Mouse (Mus musculus): ENCODE measurements around the gene Pomgnt2.

Pomgnt2 gene

DNA sequence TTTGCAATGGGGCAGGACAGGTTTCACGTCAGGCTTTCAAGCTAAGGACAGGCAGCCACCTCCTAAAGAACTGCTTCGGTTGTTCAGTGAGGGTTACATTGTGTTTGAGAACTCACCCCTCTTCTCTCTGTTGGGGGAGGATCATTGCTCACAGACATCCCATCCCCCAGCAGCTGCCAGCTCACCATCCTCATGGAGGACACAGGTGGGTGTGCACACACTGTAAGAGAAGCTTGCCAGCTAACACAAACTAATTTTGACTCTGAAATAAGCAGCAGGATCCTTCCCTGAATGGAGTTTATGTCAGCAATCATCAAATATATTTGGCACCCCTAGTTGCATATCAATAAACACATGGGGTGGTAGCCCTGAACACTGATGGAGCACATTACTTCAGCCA, 15.9 kb upstream of the Pomgnt2 start:
- DNase-seq (ENCODE audit: low spot score): no peak

DNA sequence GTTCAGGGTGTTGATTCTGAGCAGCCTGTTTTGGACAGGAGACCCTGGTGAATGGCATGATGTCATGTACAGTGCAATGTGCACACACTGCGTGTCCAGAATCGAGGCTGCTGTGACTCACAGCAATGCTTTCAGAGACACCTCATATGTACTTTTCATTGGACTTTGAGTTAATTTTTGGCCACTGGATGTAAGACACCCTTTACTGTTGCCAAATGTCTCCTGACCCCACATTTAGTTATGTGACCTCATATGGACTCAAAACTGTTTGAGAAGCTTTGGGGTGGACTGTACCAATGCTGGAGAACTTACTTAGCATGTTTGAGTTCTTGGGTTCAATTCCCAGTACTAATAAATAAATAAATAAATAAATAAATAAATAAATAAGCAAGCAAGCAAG, 13.8 kb upstream of the Pomgnt2 start:
- DNase-seq (ENCODE audit: low spot score): no peak

DNA sequence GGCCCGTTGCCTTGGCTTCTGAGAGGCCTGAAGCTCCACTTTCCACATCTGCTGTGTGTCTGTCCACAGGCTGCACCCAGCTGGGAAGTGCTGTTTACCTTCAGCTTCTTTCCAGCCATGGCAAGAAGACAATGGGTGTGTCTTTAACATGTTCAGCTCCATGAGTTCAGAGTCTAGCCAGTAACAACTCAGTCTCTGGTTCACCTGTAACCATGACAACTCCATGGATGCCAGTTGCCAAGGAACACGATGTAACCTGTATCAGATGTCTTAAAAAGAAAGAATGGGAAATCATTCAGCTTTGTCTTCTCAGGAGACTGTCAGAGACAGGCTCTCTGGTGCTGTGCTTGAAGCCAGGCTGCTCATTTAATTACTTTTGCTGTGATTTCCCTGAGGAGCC, 12.0 kb upstream of the Pomgnt2 start:
- no peak for DNase-seq (ENCODE audit: low spot score)

DNA sequence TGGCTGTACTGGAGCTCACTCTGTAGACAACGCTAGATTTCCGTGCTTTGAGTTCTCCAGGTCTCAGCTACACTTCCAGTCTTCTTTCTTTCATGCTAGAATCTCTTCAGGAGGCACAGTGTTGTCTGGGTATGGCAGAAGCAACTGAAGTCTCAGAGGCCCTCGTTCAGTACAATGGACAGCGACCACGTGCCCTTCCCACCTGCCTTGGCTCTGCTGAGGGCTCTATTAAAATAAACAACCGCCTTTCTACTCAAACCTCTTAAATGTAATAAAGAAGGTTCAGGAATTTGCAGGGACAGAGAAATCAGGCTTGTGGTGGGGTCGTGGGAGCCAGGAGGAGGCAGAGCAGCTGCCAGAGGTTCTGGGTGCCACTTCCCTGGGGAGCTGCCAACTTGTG, 9.7 kb upstream of the Pomgnt2 start:
- DNase-seq (ENCODE audit: low spot score): peak; percentile 40

DNA sequence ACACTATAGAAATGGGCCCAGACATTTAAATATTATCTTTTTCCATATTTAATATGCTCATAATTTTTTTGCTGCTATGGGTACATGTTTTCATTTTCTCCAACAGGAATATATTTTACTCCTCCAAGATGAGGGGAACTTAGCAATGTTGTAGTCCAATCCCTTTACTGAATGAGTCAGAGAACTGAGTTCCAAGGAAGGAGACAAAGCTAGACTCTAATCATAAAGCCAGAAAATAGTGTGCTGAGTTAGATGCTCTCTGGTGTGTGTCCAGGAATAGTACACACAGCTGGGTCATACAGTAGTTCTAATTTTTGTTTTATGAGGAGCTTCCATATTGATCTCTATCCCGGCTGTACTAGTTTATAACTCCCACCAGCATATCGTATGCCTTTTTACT, 9.3 kb upstream of the Pomgnt2 start:
- DNase-seq (ENCODE audit: low spot score): no peak

DNA sequence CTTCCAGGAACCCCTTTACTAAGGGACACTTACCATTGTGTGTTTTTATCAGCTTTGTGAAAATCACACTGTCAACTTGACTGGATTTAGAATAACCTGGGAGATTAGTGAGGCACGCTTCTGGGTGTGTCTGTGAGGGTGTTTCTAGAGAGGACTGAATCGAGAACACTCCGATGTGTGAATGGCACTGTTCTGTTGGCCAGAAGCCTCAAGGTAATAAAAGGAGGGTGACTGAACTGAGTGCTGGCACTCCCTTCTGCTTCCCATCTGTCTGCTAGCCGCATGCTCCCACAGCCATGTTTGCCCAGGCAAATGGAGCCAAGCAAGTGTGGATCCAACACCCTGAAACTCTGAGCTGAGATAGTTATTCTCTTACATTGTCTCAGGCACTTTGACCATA, 1.1 kb upstream of the Pomgnt2 start:
- DNase-seq (ENCODE audit: low spot score): no peak

DNA sequence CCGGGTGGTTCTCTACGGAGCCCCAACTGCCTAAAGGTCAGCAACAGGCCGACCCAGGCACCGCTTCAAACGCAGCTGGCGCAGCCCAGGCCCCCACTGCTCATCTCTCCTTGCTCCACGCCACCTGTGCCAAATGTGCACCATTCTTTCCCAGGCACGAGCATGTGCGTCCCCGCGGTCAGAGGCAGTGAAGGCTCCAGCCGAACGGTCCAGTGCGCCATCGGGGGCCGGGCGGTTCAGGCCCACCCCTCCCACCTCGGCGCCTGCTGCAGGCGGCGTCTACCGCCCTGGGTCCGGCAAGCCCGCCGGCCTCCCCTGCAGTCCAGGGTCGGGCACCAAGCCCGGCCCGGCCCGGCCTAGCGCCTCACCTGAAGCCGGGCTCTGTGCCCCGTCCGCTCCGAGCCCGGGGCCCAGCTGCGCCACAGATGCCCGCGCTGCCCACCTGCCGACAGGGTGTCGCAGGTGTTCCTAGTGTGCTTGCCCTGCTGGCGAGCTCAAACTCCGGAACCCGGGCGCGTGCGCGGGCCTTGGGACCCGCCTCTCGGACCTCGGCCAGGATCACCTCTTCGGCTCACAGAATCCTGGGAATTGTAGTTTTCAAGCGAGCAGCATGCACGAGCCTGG, 1.3 kb downstream of the Pomgnt2 start:
- DNase-seq (ENCODE audit: low spot score): peak; percentile 80

DNA sequence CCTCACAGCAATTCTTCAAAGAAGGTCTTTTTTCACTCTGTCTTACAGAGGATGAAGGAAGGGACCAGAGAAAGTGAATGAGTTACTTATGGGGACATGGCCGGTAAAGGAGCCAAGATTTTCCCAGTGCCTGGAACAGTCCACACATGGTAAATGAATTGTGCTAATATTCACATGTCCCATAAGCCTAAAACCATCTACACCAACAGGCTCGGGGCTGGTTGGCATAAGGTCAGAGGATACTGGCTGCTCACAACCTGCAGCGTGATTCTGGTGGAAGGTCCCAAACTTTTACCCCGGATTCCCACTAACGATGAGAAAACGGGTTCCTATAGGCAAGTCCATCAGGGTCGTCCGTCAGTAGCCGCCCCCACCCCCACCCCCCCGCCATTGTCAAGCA, 1.8 kb downstream of the Pomgnt2 start:
- DNase-seq (ENCODE audit: low spot score): no peak

DNA sequence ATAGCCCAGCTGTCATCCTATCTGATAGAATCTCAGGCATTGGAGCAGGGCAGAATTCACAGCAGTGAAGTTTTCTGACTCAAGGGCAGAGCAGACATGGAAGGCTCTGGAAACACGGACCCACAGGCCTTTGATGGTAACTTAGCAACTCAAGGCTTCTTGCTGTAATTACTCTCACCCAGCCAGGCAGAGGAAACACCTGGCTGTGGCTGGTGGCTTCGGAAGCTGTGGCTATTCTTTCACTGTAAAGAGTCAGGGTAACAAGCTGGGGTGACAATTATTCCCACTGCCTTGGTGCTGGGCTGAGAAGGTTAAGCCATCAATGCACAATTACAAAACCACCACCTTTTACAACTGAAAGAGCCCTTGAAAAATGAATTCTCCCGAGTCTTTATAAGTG, 3.9 kb downstream of the Pomgnt2 start:
- DNase-seq (ENCODE audit: low spot score): no peak

DNA sequence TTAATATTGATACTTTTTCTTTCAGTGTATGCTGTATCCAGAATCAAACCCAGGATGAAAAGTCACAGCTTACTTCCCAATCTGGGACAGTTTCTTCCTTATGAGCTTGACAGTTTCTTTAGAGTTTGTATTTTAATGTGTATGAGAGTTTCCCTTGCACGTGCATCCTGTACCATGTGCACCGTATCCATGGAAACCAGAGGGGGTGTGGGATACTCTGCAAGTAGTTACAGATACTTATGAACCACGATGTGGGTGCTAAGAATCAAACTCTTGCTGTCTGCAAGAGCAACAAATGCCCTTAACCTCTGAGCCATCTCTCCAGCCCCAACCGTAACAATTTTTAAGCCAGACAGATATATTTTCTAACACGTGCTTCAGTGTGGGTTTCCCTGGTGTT, 5.9 kb downstream of the Pomgnt2 start:
- DNase-seq (ENCODE audit: low spot score): no peak

DNA sequence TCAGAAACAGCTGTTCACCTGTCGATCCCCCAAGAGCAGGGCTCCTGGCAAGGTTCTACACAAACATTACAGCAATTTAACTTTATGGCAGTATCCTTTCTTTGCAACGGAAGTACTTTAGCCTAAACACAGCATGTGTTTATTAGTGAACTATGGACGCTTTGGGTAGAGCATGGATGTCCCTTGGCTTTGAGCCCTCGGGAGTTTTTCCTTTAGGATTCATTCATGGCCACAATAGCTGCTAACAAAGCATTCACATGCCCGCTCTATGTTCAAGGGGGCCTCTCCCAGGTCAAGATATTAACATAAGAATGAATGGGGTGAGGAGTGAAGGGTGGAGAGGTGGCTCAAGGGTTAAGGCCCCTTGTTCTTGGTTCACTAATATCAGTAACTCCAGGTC, 7.4 kb downstream of the Pomgnt2 start:
- no peak for DNase-seq (ENCODE audit: low spot score)

DNA sequence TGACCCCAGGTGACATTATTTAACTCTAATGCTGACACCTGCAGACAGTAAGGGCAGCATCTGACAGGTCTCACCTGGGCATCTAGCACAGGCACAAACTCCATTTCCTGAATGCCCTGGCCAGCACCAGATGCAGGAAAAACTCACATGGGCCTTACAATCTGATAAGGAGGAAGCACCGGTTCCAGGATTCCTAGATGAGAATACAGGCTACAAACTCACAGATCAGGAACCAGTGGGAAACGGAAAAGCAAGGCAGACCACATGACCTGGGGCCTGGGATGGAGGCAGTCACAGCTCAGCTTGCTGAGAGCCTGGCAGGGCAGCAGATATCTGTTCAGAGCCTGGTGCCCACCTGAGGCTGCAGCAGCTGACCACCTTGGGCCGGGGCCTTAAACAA, 8.0 kb downstream of the Pomgnt2 start:
- DNase-seq (ENCODE audit: low spot score): no peak

DNA sequence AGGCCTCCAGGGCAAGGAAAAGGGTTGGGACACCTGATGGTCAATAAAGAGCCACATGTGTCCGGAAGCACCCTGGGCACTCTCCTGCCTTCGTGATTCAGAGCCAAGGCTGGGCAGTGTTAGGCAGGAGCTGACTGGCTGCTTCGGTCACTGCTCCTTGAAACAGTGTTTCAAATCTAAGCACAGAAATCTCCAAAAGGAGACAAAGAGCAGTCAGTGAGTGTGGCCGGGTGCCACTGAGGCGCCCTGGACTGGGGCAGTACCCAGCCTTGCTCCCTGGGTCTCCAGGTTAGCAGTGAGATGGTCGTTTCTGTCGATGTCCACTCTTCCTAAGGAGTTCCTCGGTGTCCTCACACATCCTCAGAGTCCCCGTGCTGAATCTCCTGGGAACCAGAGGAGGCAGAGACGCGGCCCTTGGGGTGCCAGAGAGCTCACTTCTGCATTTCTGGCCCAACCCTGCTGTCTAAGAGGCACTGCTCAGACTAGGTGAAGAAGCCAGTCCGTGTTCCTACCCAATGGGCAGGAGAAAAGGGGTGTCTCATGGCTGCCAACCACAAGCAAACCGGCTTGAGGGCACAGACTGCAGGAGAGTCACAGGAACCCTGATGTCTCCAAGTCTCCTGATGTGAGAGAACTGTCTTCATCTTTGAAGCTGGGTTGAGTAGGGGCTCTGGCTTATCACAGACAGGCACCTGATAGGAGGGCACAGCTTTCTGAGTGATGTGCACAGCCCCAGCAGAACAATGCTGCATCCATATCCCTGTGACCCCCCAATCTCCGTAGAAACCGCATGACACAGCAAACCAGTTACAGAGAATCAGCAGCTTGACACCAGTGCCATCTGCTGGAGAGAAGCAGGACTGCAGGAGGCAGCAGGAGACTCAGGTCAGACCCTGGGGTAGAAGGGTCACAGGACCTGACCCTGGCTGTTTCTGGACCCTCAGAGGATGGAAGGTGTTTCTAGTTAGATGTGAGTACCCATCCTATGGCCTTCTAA, 12.1 kb downstream of the Pomgnt2 start:
- DNase-seq (ENCODE audit: low spot score): peak; percentile 66

DNA sequence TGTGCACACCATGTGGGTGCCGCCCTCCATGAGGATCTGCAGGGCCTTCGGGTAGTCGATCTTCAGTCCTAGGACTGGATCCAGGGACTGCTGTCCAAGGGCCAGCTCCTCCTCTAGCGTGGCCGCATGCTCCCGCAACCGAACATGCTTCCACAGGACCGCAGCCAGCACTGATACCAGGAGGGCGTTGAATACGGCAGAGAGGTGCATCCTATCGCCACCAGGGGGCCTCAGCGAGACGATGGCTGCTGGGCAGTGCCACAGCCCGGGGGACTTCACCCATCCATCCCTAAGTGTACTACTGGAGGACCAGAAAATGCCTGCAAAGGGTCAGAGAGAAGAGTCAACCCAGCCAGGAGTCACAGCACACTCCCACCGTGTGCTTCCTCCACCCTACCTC, 13.4 kb downstream of the Pomgnt2 start:
- peak; percentile 73 for DNase-seq (ENCODE audit: low spot score)

DNA sequence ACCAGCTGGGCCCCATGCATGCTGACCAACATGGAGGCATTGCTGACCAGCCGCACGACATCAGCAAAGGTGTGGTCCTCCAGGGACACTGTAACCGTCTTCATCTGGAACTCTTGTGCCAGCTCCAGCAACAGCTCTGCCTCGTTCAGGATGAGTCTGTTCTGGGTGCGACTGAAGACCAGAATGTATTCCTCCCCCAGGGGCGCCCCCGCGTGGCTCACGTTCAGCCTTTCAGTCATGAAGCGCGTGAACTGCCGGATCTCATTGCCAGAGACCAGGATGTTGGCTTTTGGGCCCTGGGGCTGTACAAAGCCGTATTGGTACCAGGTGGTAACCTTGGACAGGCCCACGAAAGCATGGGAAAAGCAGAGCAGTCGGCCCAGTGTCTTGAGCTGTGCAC, 14.2 kb downstream of the Pomgnt2 start:
- DNase-seq (ENCODE audit: low spot score): no peak

DNA sequence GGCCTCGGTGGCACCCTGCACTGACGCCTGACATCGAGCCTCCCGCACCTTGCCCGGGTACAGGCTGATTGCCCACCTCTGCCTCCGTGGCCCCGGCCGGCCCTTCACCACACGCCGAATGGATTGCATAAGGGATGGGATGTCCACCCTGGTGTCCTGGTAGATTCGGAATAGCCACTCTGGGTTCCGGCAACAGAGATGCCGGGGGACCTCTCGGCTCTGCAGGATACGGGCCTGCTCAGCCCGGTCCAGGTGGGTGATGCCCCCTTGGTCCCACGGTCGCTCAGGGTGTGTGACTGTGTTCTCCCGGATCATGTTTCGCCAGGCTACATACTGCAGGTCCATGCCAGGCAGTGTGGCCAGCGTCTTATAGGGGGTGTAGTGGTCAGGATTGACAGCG, 14.7 kb downstream of the Pomgnt2 start:
- no peak for DNase-seq (ENCODE audit: low spot score)

DNA sequence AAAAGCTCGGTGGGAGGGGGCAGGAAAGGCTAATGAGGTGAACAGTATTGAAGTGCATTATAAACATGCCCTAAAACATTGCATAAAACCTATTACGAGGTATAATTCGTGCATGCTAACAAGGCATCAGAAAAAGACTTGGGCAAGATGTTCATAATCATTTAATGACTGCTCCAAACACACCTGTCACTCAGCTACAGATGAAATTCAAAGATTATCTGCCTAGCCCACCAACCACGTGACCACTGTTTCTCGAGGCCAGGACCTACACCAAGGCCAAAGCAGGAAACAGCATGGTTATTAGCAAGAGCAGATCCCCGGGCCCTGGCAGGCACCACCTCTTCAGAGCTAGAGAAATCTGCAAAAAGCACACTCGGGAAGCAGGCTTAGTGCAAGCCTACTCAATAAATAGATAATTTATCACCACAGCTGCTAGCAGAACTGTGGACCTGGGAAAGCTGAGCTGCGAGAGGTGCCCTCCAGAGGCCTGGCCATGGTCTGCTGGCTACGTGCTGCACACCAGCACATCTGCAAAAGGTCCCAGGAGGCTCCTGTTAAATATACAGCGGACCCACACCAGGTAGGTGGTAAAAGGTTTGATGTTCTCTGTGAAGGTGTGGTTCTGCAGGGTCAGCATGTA, 15.3 kb downstream of the Pomgnt2 start:
- no peak for DNase-seq (ENCODE audit: low spot score)

DNA sequence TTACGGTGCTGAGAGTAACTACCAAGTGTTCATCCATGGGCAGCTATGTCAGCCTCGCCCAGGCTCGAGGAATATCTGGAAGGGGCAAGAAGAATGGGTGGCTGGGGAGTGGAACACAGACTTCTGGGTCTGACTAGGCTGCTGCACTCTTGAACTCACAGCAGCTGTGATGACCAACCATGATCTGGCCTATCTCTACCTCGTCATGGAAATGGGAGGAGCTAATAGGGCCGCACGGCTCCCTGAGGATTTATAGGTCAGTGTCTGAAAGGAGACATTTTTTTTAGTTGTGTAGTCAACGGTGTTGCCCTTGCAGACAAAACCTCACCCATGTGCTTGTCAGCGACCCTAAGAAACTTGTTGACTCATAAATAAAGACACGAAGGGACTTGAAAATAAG, 15.9 kb downstream of the Pomgnt2 start:
- DNase-seq (ENCODE audit: low spot score): no peak

DNA sequence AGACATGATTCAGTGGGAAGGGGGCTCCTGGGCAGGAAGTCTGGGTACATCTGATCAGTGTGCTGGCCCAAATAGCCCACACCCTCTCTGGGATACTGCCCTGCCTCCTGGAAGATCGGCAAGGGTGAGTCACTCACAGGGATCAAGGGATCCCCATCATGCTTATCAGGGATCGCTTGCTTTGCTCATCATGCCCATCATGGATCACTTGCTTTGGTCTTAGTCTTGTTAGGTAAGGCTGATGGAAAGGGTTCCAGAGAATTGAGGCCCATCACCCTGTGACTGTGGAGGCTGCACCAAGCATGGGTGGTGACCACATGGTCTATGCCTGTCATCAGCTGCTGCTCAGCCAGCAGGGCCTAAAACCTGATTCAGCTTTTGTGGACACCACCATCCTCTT, 21.6 kb downstream of the Pomgnt2 start:
- DNase-seq (ENCODE audit: low spot score): no peak

DNA sequence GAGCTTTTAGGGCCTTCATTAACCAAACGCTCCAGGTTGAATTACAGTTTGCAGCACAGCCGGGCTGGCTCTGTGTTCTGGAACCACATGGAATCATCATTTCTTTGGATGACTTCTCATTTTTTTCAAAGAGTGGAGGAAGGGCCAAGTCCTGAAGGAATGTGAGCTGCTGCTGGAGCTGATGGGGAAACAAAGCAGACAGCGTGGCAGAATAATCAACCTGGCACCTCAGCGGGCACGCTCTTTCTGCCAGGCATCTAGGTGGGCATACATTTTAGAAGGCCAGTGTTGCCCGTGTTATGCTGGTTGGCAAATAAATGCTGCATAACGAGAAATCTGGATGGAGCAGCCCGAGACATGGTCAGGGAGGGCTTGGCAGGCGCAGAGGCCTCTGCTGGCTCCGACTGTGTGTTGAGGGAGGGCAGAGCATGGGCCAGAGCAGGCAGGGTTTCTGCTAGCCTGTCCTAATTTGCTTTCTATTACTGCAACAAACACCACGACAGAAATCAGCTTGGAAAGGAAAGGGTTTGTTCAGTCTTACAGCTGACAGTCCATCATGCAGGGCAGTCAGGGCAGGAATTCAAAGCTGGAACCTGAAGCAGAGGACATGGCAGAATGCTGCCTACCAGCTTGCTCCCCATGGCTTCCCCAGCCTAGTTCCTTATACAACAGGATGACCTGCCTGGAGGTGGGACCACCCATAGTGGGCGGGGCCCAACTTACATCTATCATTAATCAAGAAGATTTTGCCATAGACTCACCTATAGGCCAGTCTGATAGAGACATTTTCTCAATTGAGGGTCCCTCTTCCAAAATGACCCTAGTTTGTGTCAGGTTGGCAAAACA, 22.5 kb downstream of the Pomgnt2 start:
- no peak for DNase-seq (ENCODE audit: low spot score)

DNA sequence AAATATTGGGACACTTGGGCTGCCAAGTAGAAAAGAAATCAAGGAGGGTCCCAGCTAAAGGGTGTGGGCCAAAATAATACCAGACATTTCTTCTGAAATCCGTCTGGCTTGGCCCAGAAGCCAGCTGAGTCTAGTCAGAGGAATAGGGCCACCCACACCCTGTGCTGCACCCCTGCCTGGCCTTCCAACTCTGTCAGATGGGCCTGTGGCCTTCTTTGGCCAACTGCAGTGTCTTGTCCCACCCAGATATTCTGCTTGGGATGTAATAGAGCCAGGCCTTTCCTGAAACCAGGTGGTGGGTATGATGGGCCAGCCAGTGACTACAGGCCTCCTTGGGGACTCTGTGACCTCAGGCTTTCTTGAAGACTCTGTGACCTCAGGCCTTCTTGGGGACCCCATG, 23.7 kb downstream of the Pomgnt2 start:
- no peak for DNase-seq (ENCODE audit: low spot score)

DNA sequence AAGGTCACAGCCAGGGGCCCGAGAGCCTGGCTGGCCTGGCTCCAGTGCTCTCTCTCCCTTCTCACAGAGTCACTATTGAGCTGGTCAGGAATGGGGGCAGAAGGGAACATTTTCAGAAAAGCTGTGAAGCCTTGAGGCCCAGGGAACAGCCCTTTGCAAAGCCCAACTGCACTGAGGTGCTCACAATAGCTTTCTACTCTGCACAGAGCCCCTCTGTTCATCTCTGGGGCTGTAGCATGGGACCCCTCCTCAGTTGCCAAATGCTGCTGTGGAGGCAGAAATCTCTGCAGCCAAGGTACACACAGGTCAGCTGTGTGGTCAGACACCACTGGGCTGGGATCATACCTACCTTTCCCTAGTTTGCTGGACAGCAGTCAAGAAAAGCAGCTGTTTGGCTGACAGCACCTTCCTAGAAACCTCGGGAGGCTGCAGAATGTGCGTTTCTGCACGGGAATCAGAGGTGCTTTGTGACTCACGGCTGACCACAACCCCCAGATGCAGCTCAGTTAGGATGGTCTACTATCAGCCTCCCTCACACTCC, 27.0 kb downstream of the Pomgnt2 start:
- no peak for DNase-seq (ENCODE audit: low spot score)
